Mouse (Mus musculus): ENCODE measurements around the gene B830017H08Rik. TPM values are rescaled to one million over a fixed set of nuclear protein-coding genes. Genes with fewer than 3 reads are reported as not detected.

The B830017H08Rik gene
- polyA plus RNA-seq, 1 experiment, result not detected

GRCm38 (mm10) chr16:17797812-17798311 lies 35.1 kb upstream of the B830017H08Rik start:
- no peak for DNase-seq (ENCODE audit: low read depth in 1 of 2, low spot score in 2 of 2)
- peaks cover 26% of the 10 kb centered on the region for H3K27me3 ChIP-seq (ENCODE audit: control insufficient read depth, insufficient read depth, low read length)
- TF ChIP-seq CTCF (IDR thresholded peaks at IDR 0.05; ENCODE audit: extremely low read depth, insufficient read depth, insufficient read length, insufficient replicate concordance) (no peak), POLR2A (IDR thresholded peaks at IDR 0.05; ENCODE audit: low read depth, low read length) (no peak)
- H3K36me3 ChIP-seq (ENCODE audit: control insufficient read depth, insufficient read depth, low read length), result no peaks in the 10 kb centered on the region
- H3K4me1 ChIP-seq (ENCODE audit: control insufficient read depth, insufficient read depth, insufficient read length), result peaks cover 9% of the 10 kb centered on the region; the same call in 1 of the 2 replicates
- WGBS, result 15% methylated on average over 29 of the region's 29 CpGs
- peak overlapping the region; percentile 6 for H3K27ac ChIP-seq (ENCODE audit: insufficient read depth, low read length)
- H3K4me3 ChIP-seq (ENCODE audit: extremely low read depth, insufficient read depth, insufficient read length), result peak overlapping the region; percentile 39; the same call in 1 of the 2 replicates

GRCm38 (mm10) chr16:17798321-17799180 lies 34.4 kb upstream of the B830017H08Rik start:
- TF ChIP-seq CTCF (IDR thresholded peaks at IDR 0.05; ENCODE audit: extremely low read depth, insufficient read depth, insufficient read length, insufficient replicate concordance) (no peak), POLR2A (IDR thresholded peaks at IDR 0.05; ENCODE audit: low read depth, low read length) (no peak)
- no peak for DNase-seq (ENCODE audit: low read depth in 1 of 2, low spot score in 2 of 2)
- 15% methylated on average over 33 of the region's 45 CpGs for WGBS
- Histone ChIP-seq H3K36me3 (ENCODE audit: control insufficient read depth, insufficient read depth, low read length) (no peaks in the 10 kb centered on the region), H3K27me3 (ENCODE audit: control insufficient read depth, insufficient read depth, low read length) (peaks cover 32% of the 10 kb centered on the region), H3K4me3 (ENCODE audit: extremely low read depth, insufficient read depth, insufficient read length) (peak overlapping the region; percentile 15; the same call in 1 of the 2 replicates), H3K27ac (ENCODE audit: insufficient read depth, low read length) (peak overlapping the region; percentile 6; the same call in 1 of the 2 replicates), H3K4me1 (ENCODE audit: control insufficient read depth, insufficient read depth, insufficient read length) (peaks cover 16% of the 10 kb centered on the region)

GRCm38 (mm10) chr16:17799584-17799983 lies 33.3 kb upstream of the B830017H08Rik start:
- H3K4me3 ChIP-seq (ENCODE audit: extremely low read depth, insufficient read depth, insufficient read length), result no peak overlapping the region
- H3K27ac ChIP-seq (ENCODE audit: insufficient read depth, low read length), result no peak overlapping the region
- H3K36me3 ChIP-seq (ENCODE audit: control insufficient read depth, insufficient read depth, low read length), result no peaks in the 10 kb centered on the region
- TF ChIP-seq POLR2A (IDR thresholded peaks at IDR 0.05; ENCODE audit: low read depth, low read length) (no peak), CTCF (IDR thresholded peaks at IDR 0.05; ENCODE audit: extremely low read depth, insufficient read depth, insufficient read length, insufficient replicate concordance) (no peak)
- no peak for DNase-seq (ENCODE audit: low read depth in 1 of 2, low spot score in 2 of 2)
- H3K4me1 ChIP-seq (ENCODE audit: control insufficient read depth, insufficient read depth, insufficient read length), result peaks cover 22% of the 10 kb centered on the region
- peaks cover 41% of the 10 kb centered on the region for H3K27me3 ChIP-seq (ENCODE audit: control insufficient read depth, insufficient read depth, low read length)

GRCm38 (mm10) chr16:17801777-17802455 lies 31.0 kb upstream of the B830017H08Rik start:
- no peak overlapping the region for H3K4me3 ChIP-seq (ENCODE audit: extremely low read depth, insufficient read depth, insufficient read length)
- TF ChIP-seq POLR2A (IDR thresholded peaks at IDR 0.05; ENCODE audit: low read depth, low read length) (no peak), CTCF (IDR thresholded peaks at IDR 0.05; ENCODE audit: extremely low read depth, insufficient read depth, insufficient read length, insufficient replicate concordance) (no peak)
- 24% methylated on average over 7 of the region's 7 CpGs for WGBS
- no peak overlapping the region for H3K27ac ChIP-seq (ENCODE audit: insufficient read depth, low read length)
- H3K36me3 ChIP-seq (ENCODE audit: control insufficient read depth, insufficient read depth, low read length), result no peaks in the 10 kb centered on the region
- no peak for DNase-seq (ENCODE audit: low read depth in 1 of 2, low spot score in 2 of 2)
- peaks cover 28% of the 10 kb centered on the region for H3K4me1 ChIP-seq (ENCODE audit: control insufficient read depth, insufficient read depth, insufficient read length)
- peaks cover 47% of the 10 kb centered on the region for H3K27me3 ChIP-seq (ENCODE audit: control insufficient read depth, insufficient read depth, low read length)

GRCm38 (mm10) chr16:17802456-17802838 lies 30.5 kb upstream of the B830017H08Rik start:
- H3K27me3 ChIP-seq (ENCODE audit: control insufficient read depth, insufficient read depth, low read length), result peaks cover 46% of the 10 kb centered on the region

GRCm38 (mm10) chr16:17802839-17803674 lies 29.9 kb upstream of the B830017H08Rik start:
- DNase-seq (ENCODE audit: low read depth in 1 of 2, low spot score in 2 of 2), result no peak
- peak overlapping the region; percentile 40; the same call in 1 of the 2 replicates for H3K4me3 ChIP-seq (ENCODE audit: extremely low read depth, insufficient read depth, insufficient read length)
- no peak for TF ChIP-seq CTCF (IDR thresholded peaks at IDR 0.05; ENCODE audit: extremely low read depth, insufficient read depth, insufficient read length, insufficient replicate concordance)
- no peak for TF ChIP-seq POLR2A (IDR thresholded peaks at IDR 0.05; ENCODE audit: low read depth, low read length)
- WGBS, result 6% methylated on average over 83 of the region's 83 CpGs
- H3K27ac ChIP-seq (ENCODE audit: insufficient read depth, low read length), result no peak overlapping the region
- H3K27me3 ChIP-seq (ENCODE audit: control insufficient read depth, insufficient read depth, low read length), result peaks cover 41% of the 10 kb centered on the region
- H3K36me3 ChIP-seq (ENCODE audit: control insufficient read depth, insufficient read depth, low read length), result no peaks in the 10 kb centered on the region
- H3K4me1 ChIP-seq (ENCODE audit: control insufficient read depth, insufficient read depth, insufficient read length), result peaks cover 28% of the 10 kb centered on the region

More at GRCm38 (mm10) chr16:17802456-17802838, 30.5 kb upstream of the B830017H08Rik start:
- 16% methylated on average over 18 of the region's 18 CpGs for WGBS
- peaks cover 26% of the 10 kb centered on the region for H3K4me1 ChIP-seq (ENCODE audit: control insufficient read depth, insufficient read depth, insufficient read length)
- DNase-seq (ENCODE audit: low read depth in 1 of 2, low spot score in 2 of 2), result no peak
- H3K36me3 ChIP-seq (ENCODE audit: control insufficient read depth, insufficient read depth, low read length), result no peaks in the 10 kb centered on the region
- peak overlapping the region; percentile 40; the same call in 1 of the 2 replicates for H3K4me3 ChIP-seq (ENCODE audit: extremely low read depth, insufficient read depth, insufficient read length)
- H3K27ac ChIP-seq (ENCODE audit: insufficient read depth, low read length), result no peak overlapping the region
- TF ChIP-seq POLR2A (IDR thresholded peaks at IDR 0.05; ENCODE audit: low read depth, low read length) (no peak), CTCF (IDR thresholded peaks at IDR 0.05; ENCODE audit: extremely low read depth, insufficient read depth, insufficient read length, insufficient replicate concordance) (no peak)

Measured in spleen, adult 2 months (tissue).